Mouse (Mus musculus): ENCODE results near the gene Zcchc14.

DNA sequence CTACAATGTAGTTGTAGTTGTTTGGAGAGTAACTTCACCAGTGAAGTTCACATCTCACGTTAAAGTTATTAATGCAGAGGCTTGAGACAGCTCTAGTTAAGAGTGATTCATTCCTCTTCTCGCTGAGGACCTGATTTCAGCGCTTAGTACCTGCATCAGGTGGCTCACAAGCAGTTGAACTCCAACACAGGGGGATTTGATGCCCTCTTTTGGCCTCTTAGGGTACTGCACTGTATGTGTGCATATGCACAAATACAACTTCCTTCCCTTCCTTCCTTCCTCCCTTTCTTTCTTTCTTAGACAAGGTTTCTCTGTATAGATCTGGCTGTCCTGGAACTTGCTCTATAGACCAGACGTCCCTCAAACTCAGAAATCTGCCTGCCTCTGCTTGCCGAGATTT, 21.8 kb upstream of the Zcchc14 start:
- TF ChIP-seq GATA1 (IDR thresholded peaks at IDR 0.05; ENCODE audit: borderline replicate concordance, low read length) (no peak), CTCF (IDR thresholded peaks at IDR 0.05; ENCODE audit: low read depth, low read length) (no peak)

Measured in G1E (cell line).